Mouse (Mus musculus) cortical plate, adult 2 months (tissue): ENCODE data around the gene Rcn2.

ENCODE experiments used
- CTCF ChIP-seq: fragments of 200-500 bp; IDR thresholded peaks from 2 replicates; pipeline ENCODE4 v1.5.1; 2011; ENCODE audit warnings: mild to moderate bottlenecking, control low read depth, low read length; ENCODE audit not compliant: insufficient read depth; ENCODE audit errors: extremely low read depth
- POLR2A ChIP-seq: fragments of 200-500 bp; IDR thresholded peaks from 2 replicates; pipeline ENCODE4 v1.6.1; 2011; ENCODE audit warnings: mild to moderate bottlenecking, low read length, control low read depth; ENCODE audit not compliant: insufficient read depth; ENCODE audit errors: extremely low read depth

DNA sequence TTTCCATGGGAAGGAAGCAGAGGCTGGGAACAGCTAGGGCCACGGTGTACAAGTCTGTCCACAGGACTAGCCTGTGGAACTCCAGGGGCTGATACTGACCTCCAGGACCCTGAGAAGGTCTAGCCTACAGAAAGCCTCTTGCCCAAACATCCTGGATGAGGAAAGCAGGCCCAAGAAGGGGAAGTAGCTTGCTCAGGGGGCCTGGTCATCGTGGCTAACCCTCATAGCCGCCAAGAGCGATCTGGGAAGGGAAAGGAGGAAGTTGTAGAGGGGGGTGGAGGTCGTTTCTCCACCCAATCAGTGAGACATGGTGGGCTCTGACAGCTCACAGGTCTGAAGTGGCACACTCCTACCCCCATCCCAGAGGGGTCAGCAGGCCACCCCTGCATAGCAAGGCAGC, 66.5 kb downstream of the Rcn2 start:
- TF ChIP-seq CTCF (no peak), POLR2A (no peak)
